Comparison of ENCODE assay signal across 8 mouse cellular contexts in genomic region chr11:97404184-97404760, GRCm38 (mm10). TPM values are rescaled to one million over a fixed set of nuclear protein-coding genes. Genes with fewer than 3 reads are reported as not detected.
DNase-seq lines count a peak whose midpoint lies in the region; ATAC-seq and TF ChIP-seq lines count a peak whose summit lies in the region.

No protein-coding gene starts in this region.

- TF ChIP-seq CTCF in MEL (IDR thresholded peaks at IDR 0.05 in 2 of 3, conservative IDR thresholded peaks at IDR 0.05 in 1 of 3; ENCODE audit: control insufficient read depth in 1 of 3, insufficient read depth in 1 of 3, low read depth in 2 of 3, low read length in 3 of 3, poor library complexity in 1 of 3, severe bottlenecking in 1 of 3), result no peak
- no peak for TF ChIP-seq CTCF in stomach, postnatal 0 days (IDR thresholded peaks at IDR 0.05; ENCODE audit: low read depth)

- no peak for TF ChIP-seq EP300 in MEL (IDR thresholded peaks at IDR 0.05; ENCODE audit: low read depth in 1 of 2, low read length in 2 of 2)
- no peak for TF ChIP-seq EP300 in stomach, postnatal 0 days (optimal IDR thresholded peaks at IDR 0.05)

- no peaks in the 10 kb centered on the region for H3K9me3 ChIP-seq in MEL (replicated peaks; ENCODE audit: insufficient read depth, low read length)
- no peaks in the 10 kb centered on the region for H3K9me3 ChIP-seq in heart, embryonic 12.5 days (replicated peaks)
- no peaks in the 10 kb centered on the region for H3K9me3 ChIP-seq in midbrain, embryonic 10.5 days (replicated peaks)
- no peaks in the 10 kb centered on the region for H3K9me3 ChIP-seq in stomach, postnatal 0 days (ENCODE audit: control insufficient read depth, low read length)

- H3K4me2 ChIP-seq in heart, embryonic 12.5 days, result peak overlapping the region; percentile 99
- peak overlapping the region; percentile 78 for H3K4me2 ChIP-seq in stomach, postnatal 0 days (replicated peaks; ENCODE audit: low read depth)

- H3K36me3 ChIP-seq in MEL (ENCODE audit: control insufficient read depth in 1 of 2, insufficient read depth in 2 of 2, low read length in 2 of 2), result peaks cover 0 to 6% of the 10 kb centered on the region in 2 experiments; a peak in 2 of 4 replicates
- no peaks in the 10 kb centered on the region for H3K36me3 ChIP-seq in heart, embryonic 12.5 days
- no peaks in the 10 kb centered on the region for H3K36me3 ChIP-seq in midbrain, embryonic 10.5 days
- H3K36me3 ChIP-seq in stomach, postnatal 0 days (ENCODE audit: control insufficient read depth, insufficient read depth, low read length), result no peaks in the 10 kb centered on the region

- H3K9ac ChIP-seq in MEL (ENCODE audit: control insufficient read depth, low read depth, low read length, poor library complexity, severe bottlenecking), result peak overlapping the region; percentile 52
- peak overlapping the region; percentile 66 for H3K9ac ChIP-seq in heart, embryonic 12.5 days
- H3K9ac ChIP-seq in stomach, postnatal 0 days (ENCODE audit: low read length), result peak overlapping the region; percentile 48

- H3K27me3 ChIP-seq in MEL (ENCODE audit: control insufficient read depth in 1 of 2, insufficient read depth in 2 of 2, low read length in 2 of 2), result no peaks in the 10 kb centered on the region
- H3K27me3 ChIP-seq in heart, embryonic 12.5 days (replicated peaks), result 0 out of 2 replicates have a peak, but pooled peaks cover 8% of the 10 kb centered on the region
- H3K27me3 ChIP-seq in midbrain, embryonic 10.5 days (ENCODE audit: low read depth, poor library complexity, severe bottlenecking), result peaks cover 84% of the 10 kb centered on the region
- H3K27me3 ChIP-seq in stomach, postnatal 0 days (ENCODE audit: control insufficient read depth, insufficient read depth, low read length), result no peaks in the 10 kb centered on the region

- H3K27ac ChIP-seq in MEL (ENCODE audit: control insufficient read depth, low read depth, low read length), result no peak overlapping the region
- H3K27ac ChIP-seq in heart, embryonic 12.5 days (ENCODE audit: poor library complexity, severe bottlenecking), result no peak overlapping the region
- peak overlapping the region; percentile 81 for H3K27ac ChIP-seq in midbrain, embryonic 10.5 days (replicated peaks)
- H3K27ac ChIP-seq in stomach, postnatal 0 days (replicated peaks), result 0 out of 2 replicates have a peak overlapping the region, but pooled peaks have one; percentile 18

- 0 out of 4 replicates have a peak, but pooled peaks of 1 of the 2 experiments have one; percentile 40 for TF ChIP-seq POLR2A in MEL (IDR thresholded peaks at IDR 0.05; ENCODE audit: control insufficient read depth in 1 of 2, insufficient read depth in 1 of 2, low read depth in 1 of 2, low read length in 2 of 2, poor library complexity in 1 of 2)

- TF ChIP-seq RAD21 in MEL (IDR thresholded peaks at IDR 0.05; ENCODE audit: low read depth, low read length), result no peak

- ATAC-seq in frontal cortex, adult (ENCODE audit: low TSS enrichment), result 0 out of 2 replicates have a peak, but pooled peaks have one; percentile 8
- ATAC-seq in heart, embryonic 12.5 days (ENCODE audit: insufficient number of reproducible peaks, low FRiP score), result peak; percentile 30
- peak; percentile 33 for ATAC-seq in stomach, postnatal 0 days (ENCODE audit: low FRiP score, low TSS enrichment)

- peak overlapping the region; percentile 53 to 65 for H3K4me3 ChIP-seq in MEL (ENCODE audit: control insufficient read depth in 1 of 2, insufficient read depth in 1 of 2, low read depth in 2 of 2, low read length in 2 of 2)
- peak overlapping the region; percentile 61 for H3K4me3 ChIP-seq in heart, embryonic 12.5 days
- peak overlapping the region; percentile 75 for H3K4me3 ChIP-seq in midbrain, embryonic 10.5 days
- peak overlapping the region; percentile 45 for H3K4me3 ChIP-seq in stomach, postnatal 0 days (ENCODE audit: low read depth, low read length)

- H3K79me2 ChIP-seq in MEL (ENCODE audit: control insufficient read depth, insufficient read depth, low read length, poor library complexity), result no peaks in the 10 kb centered on the region; the same call in 1 of the 2 replicates

- no peak for DNase-seq in frontal cortex, postnatal 25 days (ENCODE audit: low spot score in 2 of 2)
- DNase-seq in MEL (ENCODE audit: low read depth, low spot score), result peak; percentile 61
- peak; percentile 51 for DNase-seq in embryo, embryonic 10 days (ENCODE audit: low spot score)
- DNase-seq in kidney, postnatal 36 days, result peak; percentile 41 to 73
- peak; percentile 68 for DNase-seq in midbrain, embryonic 10.5 days (ENCODE audit: low spot score)
- DNase-seq in stomach, postnatal 0 days (ENCODE audit: low spot score), result peak; percentile 65

- peaks cover 13 to 24% of the 10 kb centered on the region in 2 experiments for H3K4me1 ChIP-seq in MEL (ENCODE audit: control insufficient read depth in 1 of 2, insufficient read depth in 2 of 2, low read length in 2 of 2)
- H3K4me1 ChIP-seq in heart, embryonic 12.5 days (replicated peaks), result peaks cover 65% of the 10 kb centered on the region
- peaks cover 61% of the 10 kb centered on the region for H3K4me1 ChIP-seq in midbrain, embryonic 10.5 days
- peaks cover 7% of the 10 kb centered on the region for H3K4me1 ChIP-seq in stomach, postnatal 0 days (replicated peaks; ENCODE audit: control insufficient read depth, insufficient read depth)

- under 1% methylated on average over 47 of the region's 61 CpGs for WGBS in heart, embryonic 12.5 days
- under 1% methylated on average over 53 of the region's 61 CpGs for WGBS in midbrain, embryonic 10.5 days
- under 1% methylated on average over 41 of the region's 61 CpGs for WGBS in stomach, postnatal 0 days

TF ChIP-seq in MEL, 35 proteins besides CTCF, POLR2A, EP300 and RAD21:
- TF ChIP-seq MXI1 (IDR thresholded peaks at IDR 0.05; ENCODE audit: low read depth, low read length) (0 out of 2 replicates have a peak, but pooled peaks have one; percentile 30), TBP (IDR thresholded peaks at IDR 0.05; ENCODE audit: low read depth, low read length) (no peak), MAZ (IDR thresholded peaks at IDR 0.05; ENCODE audit: low read depth, low read length) (peak; percentile 49; the same call in 1 of the 2 replicates), NRF1 (IDR thresholded peaks at IDR 0.05; ENCODE audit: insufficient read depth, low read depth, low read length, poor library complexity, severe bottlenecking) (0 out of 2 replicates have a peak, but pooled peaks have one; percentile 17)

RNA-seq across cellular contexts. Expression of gene Arhgap23, which starts 11.1 kb away (rescaled TPM):
- 1.7 and 1.8 TPM in 2 replicates for total RNA-seq in MEL (2012; rRNA removed)
- 1 to 10 TPM in 1 of 2 experiments, not detected in 1; 7.5 TPM for polyA plus RNA-seq in MEL (2012; ENCODE audit: insufficient read depth in 1 of 2, insufficient read length in 2 of 2, low read depth in 1 of 2, low replicate concordance in 2 of 2, missing spikeins in 1 of 2)
- polyA plus RNA-seq in heart, embryonic 12.5 days (2016; fragmentation: Nextera tagmentation; extraction: Ambion mirVana), result 12.4 and 12.5 TPM in 2 replicates
- 1.9 and 2.3 TPM in 2 replicates for polyA plus RNA-seq in midbrain, embryonic 10.5 days (2016; fragmentation: Nextera tagmentation; extraction: Ambion mirVana)
- polyA plus RNA-seq in stomach, postnatal 0 days (2015; fragmentation: Nextera tagmentation; extraction: Ambion mirVana), result 4.3 and 4.6 TPM in 2 replicates

RNA-seq across cellular contexts. Expression of gene Socs7, which starts 41.9 kb away (rescaled TPM):
- total RNA-seq in MEL (2012; rRNA removed), result 18.7 and 21.0 TPM in 2 replicates
- polyA plus RNA-seq in MEL (2012; ENCODE audit: insufficient read depth in 1 of 2, insufficient read length in 2 of 2, low read depth in 1 of 2, low replicate concordance in 2 of 2, missing spikeins in 1 of 2), result 10 to 100 TPM in 1 of 2 experiments, not detected in 1; 19.3 TPM
- 5.4 and 6.0 TPM in 2 replicates for polyA plus RNA-seq in heart, embryonic 12.5 days (2016; fragmentation: Nextera tagmentation; extraction: Ambion mirVana)
- polyA plus RNA-seq in midbrain, embryonic 10.5 days (2016; fragmentation: Nextera tagmentation; extraction: Ambion mirVana), result 3.6 and 4.6 TPM in 2 replicates
- polyA plus RNA-seq in stomach, postnatal 0 days (2015; fragmentation: Nextera tagmentation; extraction: Ambion mirVana), result 1.3 and 1.7 TPM in 2 replicates

RNA-seq across cellular contexts. Expression of gene Gpr179, which starts 52.4 kb away (rescaled TPM):
- total RNA-seq in MEL (2012; rRNA removed), result under 0.01 and 0.04 TPM in 2 replicates
- under 1 TPM in 1 of 2 experiments, not detected in 1; 0.01 TPM for polyA plus RNA-seq in MEL (2012; ENCODE audit: insufficient read depth in 1 of 2, insufficient read length in 2 of 2, low read depth in 1 of 2, low replicate concordance in 2 of 2, missing spikeins in 1 of 2)
- 0.06 and 0.08 TPM in 2 replicates for polyA plus RNA-seq in heart, embryonic 12.5 days (2016; fragmentation: Nextera tagmentation; extraction: Ambion mirVana)
- polyA plus RNA-seq in midbrain, embryonic 10.5 days (2016; fragmentation: Nextera tagmentation; extraction: Ambion mirVana), result 0.05 and 0.09 TPM in 2 replicates
- 0.17 and 0.23 TPM in 2 replicates for polyA plus RNA-seq in stomach, postnatal 0 days (2015; fragmentation: Nextera tagmentation; extraction: Ambion mirVana)

Comparison
In these comparisons a context has a peak if more than half of its experiments do, and no peak if none do; other contexts are left out.
1. DNase-seq: peak in MEL (single experiment), embryo, embryonic 10 days (single experiment), kidney, postnatal 36 days (2 of 2), midbrain, embryonic 10.5 days (single experiment) and stomach, postnatal 0 days (single experiment); none in frontal cortex, postnatal 25 days (0 of 2).
2. H3K27ac ChIP-seq: peak in midbrain, embryonic 10.5 days (single experiment) and stomach, postnatal 0 days (single experiment); none in MEL (single experiment) and heart, embryonic 12.5 days (single experiment).
3. Peak in every context shown above with its lines, with median percentiles within 50 percentile points of each other: ATAC-seq, H3K4me3 ChIP-seq and H3K9ac ChIP-seq.